Mouse (Mus musculus) layer of hippocampus, adult 6 months (tissue): ENCODE data around the gene Mcts1. TPM values are rescaled to one million over a fixed set of nuclear protein-coding genes. Genes with fewer than 3 reads are reported as not detected.

Experiments
- long read RNA-seq, 2 experiments: library from polyadenylated mRNA; unstranded; transcript quantifications; one replicate each; pipeline ENCODE4 v2.0.0; 2019 to 2020
- polyA plus RNA-seq: library from polyadenylated mRNA; unstranded; fragments of <200 nt; fragmentation: Nextera tagmentation; gene quantifications from 2 replicates; pipeline ENCODE4 v1.2.3, GENCODE M21; 2021

Mcts1 gene
- 133 and 144 TPM in 2 replicates for polyA plus RNA-seq
- long read RNA-seq, experiment 1, transcript Mcts1-201 (6 exons, 783 nt), result major isoform, 44 of 98 reads
- long read RNA-seq, experiment 1, partial matches to known transcripts, result 46 of 98 reads
- long read RNA-seq, experiment 1, other reads (novel, unspliced or antisense), result 8 of 98 reads
- long read RNA-seq, experiment 2, transcript Mcts1-201 (6 exons, 783 nt), result major isoform, 11 of 34 reads
- long read RNA-seq, experiment 2, partial matches to known transcripts, result 18 of 34 reads
- long read RNA-seq, experiment 2, other reads (novel, unspliced or antisense), result 4 of 34 reads

DNA sequence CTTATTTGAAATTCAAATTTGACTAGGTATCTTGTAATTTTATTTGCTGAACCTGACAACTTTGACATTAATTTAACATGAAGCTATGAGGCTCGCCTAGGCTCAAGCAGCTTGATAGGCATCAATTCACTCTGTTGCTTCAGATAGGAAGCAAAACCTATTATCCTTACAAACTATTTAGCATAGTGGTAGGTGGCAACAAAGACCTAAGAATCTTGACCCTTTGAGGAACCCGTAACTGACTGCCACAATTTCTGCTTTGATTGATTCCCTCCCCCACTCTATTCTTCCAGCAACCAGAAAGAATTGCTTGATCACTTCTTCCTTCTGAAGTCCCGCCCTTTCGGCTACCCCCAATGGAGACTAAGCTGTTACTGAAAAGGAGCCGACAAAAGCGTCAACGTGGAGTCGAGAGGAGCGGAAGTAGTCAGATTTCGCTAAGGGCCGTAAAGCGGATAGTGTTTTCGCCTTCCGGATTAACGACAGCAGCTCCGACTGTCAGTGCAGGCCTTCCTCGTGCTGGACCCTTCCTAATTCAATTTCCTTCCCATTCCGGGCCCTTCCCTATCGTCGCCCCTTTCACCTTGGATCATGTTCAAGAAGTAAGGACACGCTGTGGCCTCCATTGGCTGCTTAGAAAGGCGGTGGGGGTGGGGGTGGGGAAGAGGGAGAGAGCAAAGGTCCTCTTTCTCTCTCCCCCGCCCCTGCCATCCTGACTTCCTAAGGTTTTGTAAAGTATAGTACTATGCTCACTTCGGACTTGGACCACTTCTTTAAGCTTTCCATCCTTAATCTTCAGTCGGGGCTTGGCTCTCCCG, at the start of gene Mcts1:
TSS of gene Mcts1 (plus strand) at position 402 of the 818 bp plus-strand sequence.

GRCm38 (mm10) chrX:38576078-38576477, 24.3 kb upstream of the Mcts1 start, which contains the start of gene Cul4b:
Gene Cul4b, minus strand, starts transcription at chrX:38576196.

GRCm38 (mm10) chrX:38634801-38635637, 34.6 kb downstream of the Mcts1 start, which contains the start of gene C1galt1c1:
Gene C1galt1c1, minus strand, starts transcription at chrX:38635087.

Other genes starting within 250 kb of the Mcts1 start
- 92.6 and 166 TPM in 2 replicates for gene Lamp2, start 144.1 kb upstream of the Mcts1 start, polyA plus RNA-seq
- gene Cul4b, start 24.4 kb upstream of the Mcts1 start, polyA plus RNA-seq, result 3.6 and 9.4 TPM in 2 replicates
- 41.0 and 47.9 TPM in 2 replicates for gene C1galt1c1, start 34.5 kb downstream of the Mcts1 start, polyA plus RNA-seq
- gene 6030498E09Rik, start 172.1 kb downstream of the Mcts1 start, polyA plus RNA-seq, result not detected in 2 replicates